Mouse (Mus musculus) limb, embryonic 14.5 days (tissue): ENCODE data around the gene Rflnb. TPM values are rescaled to one million over a fixed set of nuclear protein-coding genes. Genes with fewer than 3 reads are reported as not detected.
A peak's percentile ranks its signal among the peaks of the same experiment; 100 is the strongest.

ENCODE experiments used
- ATAC-seq: fragments of 200-750 bp; cut with Nextera tagmentation; 2 replicates; pipeline ENCODE4 v1.8.0; 2017; ENCODE audit warnings: low read depth, moderate number of reproducible peaks, moderate TSS enrichment; ENCODE audit not compliant: low FRiP score
- DNase-seq: peaks from one replicate; pipeline ENCODE4 v3.0.0-alpha.2; 2015; ENCODE audit warnings: low spot score
- H3K27ac ChIP-seq: fragments of 300-500 bp; sonication (generic); replicated peaks from 2 replicates; pipeline ENCODE4 v1.5.1; 2014; ENCODE audit warnings: low read depth, mild to moderate bottlenecking, low read length, moderate library complexity, mixed read lengths
- H3K27me3 ChIP-seq: fragments of 300-500 bp; sonication (generic); 2 replicates; pipeline ENCODE4 v1.6.1; 2014; ENCODE audit warnings: low read length, mixed read lengths; ENCODE audit not compliant: control insufficient read depth, insufficient read depth
- H3K36me3 ChIP-seq: fragments of 300-500 bp; sonication (generic); 2 replicates; pipeline ENCODE4 v1.6.1; 2014; ENCODE audit warnings: mild to moderate bottlenecking, low read length, moderate library complexity, mixed read lengths; ENCODE audit not compliant: control insufficient read depth, insufficient read depth
- H3K4me1 ChIP-seq: fragments of 300-500 bp; sonication (generic); 2 replicates; pipeline ENCODE4 v1.6.1; 2014; ENCODE audit warnings: antibody characterized with exemption, low read length, mixed read lengths; ENCODE audit not compliant: control insufficient read depth, insufficient read depth
- H3K4me2 ChIP-seq: fragments of 300-500 bp; sonication (generic); replicated peaks from 2 replicates; pipeline ENCODE4 v1.6.1; 2014; ENCODE audit warnings: low read depth, mild to moderate bottlenecking, low read length, moderate library complexity; ENCODE audit not compliant: severe bottlenecking
- H3K4me3 ChIP-seq: fragments of 300-500 bp; sonication (generic); replicated peaks from 2 replicates; pipeline ENCODE4 v1.5.1; 2014; ENCODE audit warnings: low read length
- H3K9ac ChIP-seq: fragments of 300-500 bp; sonication (generic); 2 replicates; pipeline ENCODE4 v1.6.1; 2014; ENCODE audit warnings: mild to moderate bottlenecking, low read depth, low read length, moderate library complexity; ENCODE audit not compliant: severe bottlenecking
- H3K9me3 ChIP-seq: fragments of 300-500 bp; sonication (generic); 2 replicates; pipeline ENCODE4 v1.6.1; 2016; ENCODE audit warnings: low read length; ENCODE audit not compliant: control insufficient read depth
- POLR2A ChIP-seq: fragments of 200-500 bp; IDR thresholded peaks from 2 replicates; pipeline ENCODE4 v1.8.0; 2012; ENCODE audit warnings: inconsistent platforms, mild to moderate bottlenecking, moderate library complexity, borderline replicate concordance; ENCODE audit not compliant: insufficient read depth, insufficient read length; ENCODE audit errors: extremely low read depth
- WGBS: fragments of 180-500 bp; shearing (Covaris S2); extraction: QIAGEN DNeasy Blood & Tissue Kit; methylation state at CpG from one replicate; pipeline ENCODE4 v1.1.7; 2014; 5-methylcytosine and 5-hydroxymethylcytosine counted together
- polyA plus RNA-seq, 2 experiments: library from polyadenylated mRNA; depleted of rRNA in 1 of 2; stranded (reverse) in 1 of 2; unstranded in 1 of 2; fragments of >200 nt; fragmentation: Nextera tagmentation in 1 of 2; extraction: Ambion mirVana in 1 of 2; gene quantifications; 2 replicates each; pipeline versions ENCODE4 v1.2.1 to v1.2.3; 2012 to 2014

Rflnb gene
- polyA plus RNA-seq, 2 experiments, result 28.9 to 52.2 TPM

- Histone ChIP-seq H3K9ac (no peak overlapping the region), H3K9me3 (no peaks in the 10 kb centered on the region), H3K36me3 (no peaks in the 10 kb centered on the region), H3K27ac (no peak overlapping the region), H3K4me3 (no peak overlapping the region), H3K4me2 (no peak overlapping the region), H3K27me3 (no peaks in the 10 kb centered on the region), H3K4me1 (no peaks in the 10 kb centered on the region)
- TF ChIP-seq POLR2A, result no peak
- WGBS, result 47% methylated on average over 2 of the region's 2 CpGs
- no peak for ATAC-seq
- DNase-seq, result no peak
Observed at GRCm38 (mm10) chr11:75980413-75980812, 47.2 kb downstream of the Rflnb start.

GRCm38 (mm10) chr11:75978051-75978450, 49.5 kb downstream of the Rflnb start:
- Histone ChIP-seq H3K4me2 (no peak overlapping the region), H3K9ac (no peak overlapping the region), H3K27ac (no peak overlapping the region), H3K9me3 (no peaks in the 10 kb centered on the region), H3K27me3 (no peaks in the 10 kb centered on the region), H3K36me3 (no peaks in the 10 kb centered on the region), H3K4me1 (0 out of 2 replicates have a peak, but pooled peaks cover 1% of the 10 kb centered on the region), H3K4me3 (no peak overlapping the region)
- ATAC-seq (no peak), DNase-seq (no peak)
- no peak for TF ChIP-seq POLR2A
- 62% methylated on average over 6 of the region's 6 CpGs for WGBS

- Histone ChIP-seq H3K4me3 (no peak overlapping the region), H3K36me3 (no peaks in the 10 kb centered on the region), H3K9ac (no peak overlapping the region), H3K4me2 (no peak overlapping the region), H3K27me3 (no peaks in the 10 kb centered on the region), H3K27ac (no peak overlapping the region), H3K9me3 (no peaks in the 10 kb centered on the region), H3K4me1 (0 out of 2 replicates have a peak, but pooled peaks cover 3% of the 10 kb centered on the region)
- no peak for ATAC-seq
- TF ChIP-seq POLR2A, result no peak
- DNase-seq, result no peak
- WGBS, result 48% methylated on average over 8 of the region's 8 CpGs
Observed at GRCm38 (mm10) chr11:75976748-75977147, 50.8 kb downstream of the Rflnb start.

DNA sequence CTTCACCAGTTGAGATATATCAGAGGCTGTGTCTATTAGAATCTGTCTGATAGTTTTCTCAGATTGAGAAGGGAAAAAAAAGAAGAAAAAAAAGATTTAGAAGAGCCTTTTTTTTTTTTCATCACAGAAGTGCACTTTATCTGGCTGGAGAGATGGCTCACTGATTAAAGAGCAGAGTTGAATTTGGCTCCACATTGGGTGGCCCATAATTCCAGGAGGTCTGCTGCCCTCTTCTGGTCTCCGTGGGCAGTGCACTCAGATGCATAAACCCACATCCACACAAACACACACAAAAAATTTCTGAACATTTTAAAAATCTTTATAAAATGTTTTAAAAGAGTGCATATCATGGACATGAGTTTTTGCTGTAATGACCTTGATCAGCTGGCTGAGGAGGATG, 53.6 kb downstream of the Rflnb start:
- no peak for ATAC-seq
- Histone ChIP-seq H3K9me3 (no peaks in the 10 kb centered on the region), H3K27me3 (no peaks in the 10 kb centered on the region), H3K27ac (no peak overlapping the region), H3K36me3 (no peaks in the 10 kb centered on the region), H3K4me3 (no peak overlapping the region), H3K4me2 (no peak overlapping the region), H3K9ac (no peak overlapping the region), H3K4me1 (0 out of 2 replicates have a peak, but pooled peaks cover 3% of the 10 kb centered on the region)
- no peak for DNase-seq
- WGBS, result 89% methylated on average over 1 of the region's 1 CpGs
- no peak for TF ChIP-seq POLR2A

GRCm38 (mm10) chr11:75972916-75973567, 54.5 kb downstream of the Rflnb start:
- Histone ChIP-seq H3K9ac (no peak overlapping the region), H3K36me3 (no peaks in the 10 kb centered on the region), H3K4me2 (no peak overlapping the region), H3K27ac (no peak overlapping the region), H3K27me3 (no peaks in the 10 kb centered on the region), H3K4me3 (no peak overlapping the region), H3K4me1 (0 out of 2 replicates have a peak, but pooled peaks cover 3% of the 10 kb centered on the region), H3K9me3 (no peaks in the 10 kb centered on the region)
- WGBS, result 17% methylated on average over 7 of the region's 7 CpGs
- DNase-seq (peak; percentile 35), ATAC-seq (no peak)
- no peak for TF ChIP-seq POLR2A

- no peak overlapping the region for H3K9ac ChIP-seq
- no peak for TF ChIP-seq POLR2A
- no peak overlapping the region for H3K4me3 ChIP-seq
- no peaks in the 10 kb centered on the region for H3K36me3 ChIP-seq
- DNase-seq (no peak), ATAC-seq (no peak)
- 83% methylated on average over 3 of the region's 3 CpGs for WGBS
- H3K27ac ChIP-seq, result no peak overlapping the region
- H3K9me3 ChIP-seq, result no peaks in the 10 kb centered on the region
- H3K27me3 ChIP-seq, result no peaks in the 10 kb centered on the region
- H3K4me1 ChIP-seq, result 0 out of 2 replicates have a peak, but pooled peaks cover 3% of the 10 kb centered on the region
- H3K4me2 ChIP-seq, result no peak overlapping the region
Observed at GRCm38 (mm10) chr11:75972188-75972587, 55.4 kb downstream of the Rflnb start.
